Mouse (Mus musculus): ENCODE measurements around the gene Rfwd3.
"Not testable (repeated sequence)": the region's sequence is repeated elsewhere in the genome, so short reads cannot be mapped to it uniquely, and the experiment has no call there.

Rfwd3 gene

GRCm38 (mm10) chr8:111290586-111290985, 9.4 kb downstream of the Rfwd3 start:
- no peak for DNase-seq (ENCODE audit: low read depth, low spot score)

GRCm38 (mm10) chr8:111285603-111286002, 14.4 kb downstream of the Rfwd3 start:
- no peak for DNase-seq (ENCODE audit: low read depth, low spot score)

GRCm38 (mm10) chr8:111282093-111282492, 17.9 kb downstream of the Rfwd3 start:
- no peak for DNase-seq (ENCODE audit: low read depth, low spot score)

- DNase-seq (ENCODE audit: low read depth, low spot score) = no peak
Measured at GRCm38 (mm10) chr8:111268277-111268676, 31.7 kb downstream of the Rfwd3 start.

GRCm38 (mm10) chr8:111266161-111266560, 33.9 kb downstream of the Rfwd3 start:
- DNase-seq (ENCODE audit: low read depth, low spot score) = not testable (repeated sequence)

- peak; percentile 25 for DNase-seq (ENCODE audit: low read depth, low spot score)
Measured at GRCm38 (mm10) chr8:111264693-111265220, 35.3 kb downstream of the Rfwd3 start.

- DNase-seq (ENCODE audit: low read depth, low spot score) = no peak
Measured at GRCm38 (mm10) chr8:111261981-111262381, 38.0 kb downstream of the Rfwd3 start.

GRCm38 (mm10) chr8:111260251-111260650, 39.8 kb downstream of the Rfwd3 start:
- no peak for DNase-seq (ENCODE audit: low read depth, low spot score)

GRCm38 (mm10) chr8:111259408-111259741, 40.6 kb downstream of the Rfwd3 start:
- DNase-seq (ENCODE audit: low read depth, low spot score) = no peak

- DNase-seq (ENCODE audit: low read depth, low spot score) = peak; percentile 94
Measured at GRCm38 (mm10) chr8:111258631-111259407, 41.2 kb downstream of the Rfwd3 start, which contains the start of gene Glg1. TSS of gene Glg1 (minus strand) at chr8:111259216.

GRCm38 (mm10) chr8:111258010-111258630, 41.9 kb downstream of the Rfwd3 start:
- DNase-seq (ENCODE audit: low read depth, low spot score) = no peak

- DNase-seq (ENCODE audit: low read depth, low spot score) = no peak
Measured at GRCm38 (mm10) chr8:111252487-111253112, 47.4 kb downstream of the Rfwd3 start.

GRCm38 (mm10) chr8:111250111-111250510, 49.9 kb downstream of the Rfwd3 start:
- no peak for DNase-seq (ENCODE audit: low read depth, low spot score)

- DNase-seq (ENCODE audit: low read depth, low spot score) = no peak
Measured at GRCm38 (mm10) chr8:111248136-111248535, 51.9 kb downstream of the Rfwd3 start.

- DNase-seq (ENCODE audit: low read depth, low spot score) = not testable (repeated sequence)
Measured at GRCm38 (mm10) chr8:111246864-111247263, 53.2 kb downstream of the Rfwd3 start.

GRCm38 (mm10) chr8:111246287-111246830, 53.7 kb downstream of the Rfwd3 start:
- DNase-seq (ENCODE audit: low read depth, low spot score) = no peak

GRCm38 (mm10) chr8:111237301-111237700, 62.7 kb downstream of the Rfwd3 start:
- DNase-seq (ENCODE audit: low read depth, low spot score) = no peak

GRCm38 (mm10) chr8:111233730-111234129, 66.3 kb downstream of the Rfwd3 start:
- DNase-seq (ENCODE audit: low read depth, low spot score) = no peak

GRCm38 (mm10) chr8:111224153-111224552, 75.9 kb downstream of the Rfwd3 start:
- no peak for DNase-seq (ENCODE audit: low read depth, low spot score)
